Mouse (Mus musculus): ENCODE data around the gene Cdk17.

DNA sequence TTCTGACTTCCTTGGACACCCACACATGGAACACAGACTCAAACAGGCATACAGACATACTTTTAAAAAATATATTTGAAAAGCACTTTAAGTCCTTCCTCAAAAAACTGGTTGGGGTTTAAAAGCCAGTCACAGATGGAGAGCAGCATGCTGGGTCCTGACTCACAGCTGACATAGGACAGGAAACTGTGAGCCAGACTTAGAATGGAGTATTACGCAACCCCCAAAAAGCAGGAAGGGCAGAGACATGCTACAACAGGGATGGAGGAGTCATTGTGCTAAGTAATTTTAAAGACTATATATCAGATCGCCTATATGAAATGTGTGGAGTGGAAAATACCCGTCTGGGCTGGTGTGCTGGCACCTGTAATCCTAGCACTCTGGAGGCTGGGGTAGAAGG is 107.7 kb downstream of the Cdk17 start:
- TF ChIP-seq CTCF (IDR thresholded peaks at IDR 0.05; ENCODE audit: low read depth), result no peak
- no peak for TF ChIP-seq EP300 (IDR thresholded peaks at IDR 0.05; ENCODE audit: low read depth)
